Mouse (Mus musculus): ENCODE data around the gene Gm20736. TPM values are rescaled to one million over a fixed set of nuclear protein-coding genes. Genes with fewer than 3 reads are reported as not detected.
"Not testable (repeated sequence)": the region's sequence is repeated elsewhere in the genome, so short reads cannot be mapped to it uniquely, and the experiment has no call there.

Gene Gm20736
- polyA plus RNA-seq (2012; ENCODE audit: insufficient read depth, insufficient read length, missing spikeins), result not detected in 2 replicates

DNA sequence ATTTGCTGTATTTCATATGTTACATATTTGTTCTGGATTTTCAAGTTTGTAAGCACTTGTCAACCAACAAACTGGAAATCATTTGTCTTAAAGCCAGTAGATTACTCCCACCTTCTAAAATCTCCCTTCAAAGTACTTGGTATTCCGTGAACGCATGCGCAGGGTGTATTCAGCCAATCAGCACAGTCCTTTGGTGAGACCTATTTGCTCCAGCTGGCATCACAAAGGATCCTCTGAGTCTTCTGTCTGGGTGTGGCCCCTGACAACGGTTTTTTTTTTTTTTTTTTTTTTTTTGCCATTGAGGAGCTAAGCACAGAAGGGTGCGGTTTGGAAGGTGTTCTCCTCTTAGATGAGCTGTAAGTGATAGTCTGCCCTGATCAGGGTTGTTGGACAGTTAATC lies at the start of gene Gm20736:
Gene Gm20736, plus strand, starts transcription at position 301 of the 400 bp plus-strand sequence.
- H3K27ac ChIP-seq (ENCODE audit: insufficient read depth, low read depth, low read length); H3K4me1 ChIP-seq (ENCODE audit: control insufficient read depth, insufficient read depth, low read length); H3K4me3 ChIP-seq (ENCODE audit: insufficient read depth, low read length): not testable (repeated sequence)

Other genes starting within 250 kb of the Gm20736 start
- not detected in 2 replicates for gene Gm20924, start 170.2 kb upstream of the Gm20736 start, polyA plus RNA-seq (2012; ENCODE audit: insufficient read depth, insufficient read length, missing spikeins)

All from bone marrow macrophage, adult 2 months (primary cell).